Mouse (Mus musculus) heart, postnatal 0 days (tissue): ENCODE results near the gene Ankrd9.

Experiments used
- CTCF ChIP-seq: IDR thresholded peaks from 2 replicates; pipeline ENCODE4 v1.5.1; 2016; ENCODE audit warnings: antibody characterized with exemption, control low read depth, low read depth
- EP300 ChIP-seq: IDR thresholded peaks from 2 replicates; pipeline ENCODE4 v1.6.1; 2016; ENCODE audit warnings: antibody characterized with exemption, low read depth

GRCm38 (mm10) chr12:110961973-110962372, 16.9 kb downstream of the Ankrd9 start:
- TF ChIP-seq CTCF (no peak), EP300 (no peak)
